Mouse (Mus musculus) effector memory CD4-positive, alpha-beta T cell, adult 7 months (primary cell): Measurements from ENCODE around the gene Mfsd5. TPM values are rescaled to one million over a fixed set of nuclear protein-coding genes. Genes with fewer than 3 reads are reported as not detected.

Experiments used
- polyA plus RNA-seq: library from polyadenylated mRNA; unstranded; fragments of 100-300 nt; shearing (Covaris generic); gene quantifications from one replicate; pipeline ENCODE4 v1.2.1, GENCODE M21; 2017

Mfsd5 gene
- polyA plus RNA-seq: 40.0 TPM

GRCm38 (mm10) chr15:102279092-102279782, at the start of gene Mfsd5:
Mfsd5 (plus strand) TSS chr15:102279454.

GRCm38 (mm10) chr15:102231748-102232147, 47.5 kb upstream of the Mfsd5 start, which contains the start of gene Itgb7:
Itgb7 (minus strand) TSS chr15:102231944.

GRCm38 (mm10) chr15:102257202-102258075, 21.8 kb upstream of the Mfsd5 start, which contains the start of gene Rarg:
Rarg (minus strand) TSS chr15:102257517.

GRCm38 (mm10) chr15:102270274-102270960, 8.8 kb upstream of the Mfsd5 start, which contains the start of gene Gm9918:
Gm9918 (plus strand) TSS chr15:102270563.

GRCm38 (mm10) chr15:102295633-102296367, 16.5 kb downstream of the Mfsd5 start, which contains the start of gene Espl1:
Espl1 (plus strand) TSS chr15:102296266.

GRCm38 (mm10) chr15:102326022-102326576, 46.8 kb downstream of the Mfsd5 start, which contains the start of gene Pfdn5:
Pfdn5 (plus strand) TSS chr15:102326116.

Other genes starting within 250 kb of the Mfsd5 start
- gene Eif4b, start 205.7 kb upstream of the Mfsd5 start, polyA plus RNA-seq: 80.1 TPM
- 4.6 TPM for gene Tns2, start 179.0 kb upstream of the Mfsd5 start, polyA plus RNA-seq
- gene Spryd3, start 143.2 kb upstream of the Mfsd5 start, polyA plus RNA-seq: 46.8 TPM
- gene Igfbp6, start 135.1 kb upstream of the Mfsd5 start, polyA plus RNA-seq: 0.80 TPM
- gene Soat2, start 128.9 kb upstream of the Mfsd5 start, polyA plus RNA-seq: 9.5 TPM
- 74.4 TPM for gene Zfp740, start 76.2 kb upstream of the Mfsd5 start, polyA plus RNA-seq
- 8.5 TPM for gene Csad, start 74.7 kb upstream of the Mfsd5 start, polyA plus RNA-seq
- 1,327 TPM for gene Itgb7, start 47.5 kb upstream of the Mfsd5 start, polyA plus RNA-seq
- 18.4 TPM for gene Rarg, start 21.9 kb upstream of the Mfsd5 start, polyA plus RNA-seq
- gene Gm9918, start 8.9 kb upstream of the Mfsd5 start, polyA plus RNA-seq: 0.40 TPM
- 1.2 TPM for gene Espl1, start 16.8 kb downstream of the Mfsd5 start, polyA plus RNA-seq
- gene Pfdn5, start 46.7 kb downstream of the Mfsd5 start, polyA plus RNA-seq: 421 TPM
- gene Myg1, start 52.3 kb downstream of the Mfsd5 start, polyA plus RNA-seq: 49.8 TPM
- 42.9 TPM for gene Aaas, start 71.3 kb downstream of the Mfsd5 start, polyA plus RNA-seq
- gene Sp7, start 87.7 kb downstream of the Mfsd5 start, polyA plus RNA-seq: not detected
- gene Sp1, start 126.7 kb downstream of the Mfsd5 start, polyA plus RNA-seq: 17.0 TPM
- not detected for gene Amhr2, start 165.9 kb downstream of the Mfsd5 start, polyA plus RNA-seq
- 682 TPM for gene Prr13, start 179.6 kb downstream of the Mfsd5 start, polyA plus RNA-seq
- 99.4 TPM for gene Pcbp2, start 191.1 kb downstream of the Mfsd5 start, polyA plus RNA-seq
- gene Gm10337, start 224.3 kb downstream of the Mfsd5 start, polyA plus RNA-seq: not detected
- gene Map3k12, start 237.6 kb downstream of the Mfsd5 start, polyA plus RNA-seq: 6.5 TPM
- gene Tarbp2, start 238.7 kb downstream of the Mfsd5 start, polyA plus RNA-seq: 56.5 TPM
- gene Npff, start 245.5 kb downstream of the Mfsd5 start, polyA plus RNA-seq: 1.7 TPM